Mouse (Mus musculus) liver, embryonic 13.5 days (tissue): ENCODE data around the gene Csad. TPM values are rescaled to one million over a fixed set of nuclear protein-coding genes. Genes with fewer than 3 reads are reported as not detected.
A peak's percentile ranks its signal among the peaks of the same experiment; 100 is the strongest.

ENCODE experiments used
- ATAC-seq: fragments of 200-750 bp; cut with Nextera tagmentation; 2 replicates; pipeline ENCODE4 v1.8.0; 2017; ENCODE audit warnings: low read depth, mild to moderate bottlenecking, moderate number of reproducible peaks, moderate library complexity
- DNase-seq: peaks from one replicate; pipeline ENCODE4 v3.0.0; 2022
- H3K27ac ChIP-seq: fragments of 300-500 bp; sonication (generic); 2 replicates; pipeline ENCODE4 v1.5.1; 2015; ENCODE audit warnings: moderate library complexity, mild to moderate bottlenecking, inconsistent platforms
- H3K27me3 ChIP-seq: fragments of 300-500 bp; sonication (generic); 2 replicates; pipeline ENCODE4 v1.6.1; 2015; ENCODE audit warnings: mild to moderate bottlenecking, inconsistent platforms
- H3K36me3 ChIP-seq: fragments of 300-500 bp; sonication (generic); 2 replicates; pipeline ENCODE4 v1.6.1; 2015; ENCODE audit warnings: mild to moderate bottlenecking, inconsistent platforms
- H3K4me1 ChIP-seq: fragments of 300-500 bp; sonication (generic); replicated peaks from 2 replicates; pipeline ENCODE4 v1.6.1; 2015; ENCODE audit warnings: inconsistent platforms
- H3K4me2 ChIP-seq: fragments of 300-500 bp; sonication (generic); 2 replicates; pipeline ENCODE4 v1.6.1; 2015; ENCODE audit warnings: inconsistent platforms, mild to moderate bottlenecking, moderate library complexity
- H3K4me3 ChIP-seq: fragments of 300-500 bp; sonication (generic); replicated peaks from 2 replicates; pipeline ENCODE4 v1.5.1; 2015; ENCODE audit warnings: mild to moderate bottlenecking, inconsistent platforms
- H3K9ac ChIP-seq: fragments of 300-500 bp; sonication (generic); 2 replicates; pipeline ENCODE4 v1.6.1; 2015; ENCODE audit warnings: mild to moderate bottlenecking, inconsistent platforms
- H3K9me3 ChIP-seq: fragments of 300-500 bp; sonication (generic); replicated peaks from 2 replicates; pipeline ENCODE4 v1.6.1; 2016; ENCODE audit warnings: inconsistent platforms
- WGBS: fragments of 180-500 bp; shearing (Covaris S2); methylation state at CpG from one replicate; pipeline ENCODE4 v1.1.7; 2015; ENCODE audit not compliant: insufficient replicate concordance; 5-methylcytosine and 5-hydroxymethylcytosine counted together
- polyA plus RNA-seq: library from polyadenylated mRNA; unstranded; fragments of >200 nt; fragmentation: Nextera tagmentation; extraction: Ambion mirVana; gene quantifications from 2 replicates; pipeline ENCODE4 v1.2.1, GENCODE M21; 2015

The Csad gene
- polyA plus RNA-seq, 1 experiment from 2014 or later, result 22.0 TPM

DNA sequence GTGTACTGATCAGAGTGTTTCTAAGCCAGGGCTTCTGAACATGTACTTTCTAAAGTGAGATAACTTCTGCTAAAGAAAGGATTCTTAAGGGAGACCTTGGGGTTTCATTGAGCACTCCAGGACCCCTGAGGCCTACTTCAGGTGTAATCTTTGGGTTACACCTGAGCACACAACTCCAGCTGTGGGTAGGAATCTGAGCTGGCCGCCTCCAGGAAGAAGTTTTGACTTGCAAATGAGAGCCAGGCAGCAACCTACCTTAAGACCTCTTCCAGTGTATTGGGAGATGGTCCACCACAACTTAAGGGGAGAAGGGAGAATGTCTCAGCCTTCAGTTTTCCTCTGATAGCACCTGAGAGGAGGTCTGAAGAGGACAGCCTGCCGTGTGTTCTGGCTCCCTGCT, 9.6 kb upstream of the Csad start:
- H3K27me3 ChIP-seq, result no peaks in the 10 kb centered on the region
- no peak overlapping the region for H3K9ac ChIP-seq
- H3K4me3 ChIP-seq, result no peak overlapping the region
- H3K27ac ChIP-seq, result no peak overlapping the region
- no peak for DNase-seq
- H3K4me2 ChIP-seq, result no peak overlapping the region
- H3K9me3 ChIP-seq, result no peaks in the 10 kb centered on the region
- no peak for ATAC-seq
- WGBS, result 67% methylated on average over 2 of the region's 2 CpGs
- H3K36me3 ChIP-seq, result peaks cover 71% of the 10 kb centered on the region
- H3K4me1 ChIP-seq, result no peaks in the 10 kb centered on the region

DNA sequence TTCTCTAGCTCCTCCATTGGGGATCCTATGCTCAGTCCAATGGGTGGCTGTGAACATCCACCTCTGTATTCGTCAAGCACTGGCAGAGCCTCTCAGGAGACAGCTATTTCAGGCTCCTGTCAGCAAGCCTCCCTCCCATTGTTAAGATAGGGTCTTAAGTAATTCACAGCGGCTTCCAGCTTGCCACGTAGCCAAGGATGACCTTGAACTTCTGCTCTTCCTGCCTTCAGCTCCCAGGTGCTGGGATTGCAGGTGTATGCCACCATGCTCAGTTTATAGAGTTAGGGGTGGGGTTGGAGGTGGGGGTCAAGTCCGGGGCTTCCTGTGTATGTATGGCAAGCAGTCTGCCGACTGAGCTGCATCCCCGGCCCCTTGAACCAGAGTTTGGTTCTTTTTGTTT, 7.4 kb upstream of the Csad start:
- H3K27ac ChIP-seq, result no peak overlapping the region
- H3K4me1 ChIP-seq, result peaks cover 10% of the 10 kb centered on the region
- H3K4me2 ChIP-seq, result no peak overlapping the region
- no peaks in the 10 kb centered on the region for H3K27me3 ChIP-seq
- no peak for ATAC-seq
- no peaks in the 10 kb centered on the region for H3K9me3 ChIP-seq
- H3K36me3 ChIP-seq, result peaks cover 94% of the 10 kb centered on the region
- no peak for DNase-seq
- H3K4me3 ChIP-seq, result no peak overlapping the region
- 78% methylated on average over 6 of the region's 6 CpGs for WGBS
- H3K9ac ChIP-seq, result no peak overlapping the region

DNA sequence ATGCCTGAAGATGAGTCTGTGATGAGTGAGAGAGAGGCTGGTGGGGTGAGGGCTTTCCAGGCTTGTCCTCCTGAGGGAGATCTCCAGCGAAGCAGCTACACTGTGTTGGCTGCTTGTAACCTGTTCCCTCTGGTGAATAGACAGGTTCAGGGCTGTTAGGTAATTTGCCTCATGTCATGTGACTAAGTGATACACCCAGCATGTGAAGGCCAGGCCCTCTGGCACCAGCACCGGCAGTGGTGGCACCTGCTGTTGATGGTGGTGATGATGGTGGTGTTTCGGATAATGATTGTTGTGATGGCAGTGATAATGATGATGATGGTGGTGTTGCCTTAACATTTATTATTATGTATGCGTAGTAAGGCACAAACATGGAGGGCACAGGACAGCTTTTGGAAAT, 6.3 kb upstream of the Csad start:
- DNase-seq (no peak), ATAC-seq (no peak)
- no peak overlapping the region for H3K9ac ChIP-seq
- WGBS, result 93% methylated on average over 4 of the region's 4 CpGs
- H3K27me3 ChIP-seq, result no peaks in the 10 kb centered on the region
- H3K36me3 ChIP-seq, result peaks cover 92% of the 10 kb centered on the region
- H3K9me3 ChIP-seq, result no peaks in the 10 kb centered on the region
- H3K4me2 ChIP-seq, result no peak overlapping the region
- peaks cover 17% of the 10 kb centered on the region for H3K4me1 ChIP-seq
- no peak overlapping the region for H3K4me3 ChIP-seq
- H3K27ac ChIP-seq, result no peak overlapping the region

DNA sequence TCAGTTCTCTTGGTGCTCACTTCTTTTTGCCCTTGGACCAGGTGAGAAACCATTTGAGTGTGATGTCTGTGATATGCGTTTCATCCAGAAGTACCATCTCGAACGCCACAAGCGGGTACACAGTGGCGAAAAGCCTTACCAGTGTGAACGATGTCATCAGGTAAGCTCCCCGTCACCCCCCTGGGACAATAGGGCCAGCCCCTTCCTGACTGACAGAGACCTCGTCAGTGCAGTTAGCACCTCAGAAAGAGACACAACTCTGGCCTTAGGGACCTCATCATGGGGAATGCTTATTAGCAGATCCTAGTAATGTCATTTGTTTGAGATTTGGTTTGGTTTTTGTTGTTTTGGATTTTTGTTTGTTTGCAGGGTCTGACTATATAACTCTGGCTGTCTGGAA, 4.6 kb upstream of the Csad start:
- Histone ChIP-seq H3K9ac (no peak overlapping the region), H3K4me3 (no peak overlapping the region), H3K27me3 (no peaks in the 10 kb centered on the region), H3K27ac (no peak overlapping the region), H3K4me2 (no peak overlapping the region), H3K9me3 (no peaks in the 10 kb centered on the region), H3K4me1 (peaks cover 34% of the 10 kb centered on the region), H3K36me3 (peaks cover 90% of the 10 kb centered on the region)
- DNase-seq, result no peak
- WGBS, result 84% methylated on average over 8 of the region's 8 CpGs
- ATAC-seq, result no peak

DNA sequence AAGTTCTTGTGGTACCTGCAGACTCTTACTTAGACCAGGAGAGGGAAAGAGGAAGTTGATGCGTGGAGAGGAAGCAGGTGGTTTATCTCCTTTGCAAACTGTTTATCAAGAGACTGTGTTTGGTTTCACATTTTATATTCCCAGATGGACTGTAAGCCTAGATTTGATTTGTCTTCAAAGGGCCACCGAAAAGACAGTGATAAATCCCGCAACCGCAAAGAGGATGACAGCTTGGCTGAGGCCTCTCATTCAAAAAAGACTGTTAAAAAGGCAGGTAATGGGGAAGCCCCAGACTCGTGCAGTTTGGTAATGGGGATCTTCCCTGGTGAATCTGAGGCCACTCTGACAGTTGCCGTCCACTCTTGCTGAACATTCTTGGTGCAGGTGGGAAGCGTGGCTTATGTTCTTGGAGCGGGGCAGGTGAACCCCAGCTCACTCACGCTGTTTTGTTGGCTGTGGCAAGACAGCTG, 3.6 kb upstream of the Csad start:
- Histone ChIP-seq H3K9ac (no peak overlapping the region), H3K4me3 (no peak overlapping the region), H3K4me1 (peaks cover 34% of the 10 kb centered on the region), H3K27ac (no peak overlapping the region), H3K36me3 (peaks cover 80% of the 10 kb centered on the region), H3K27me3 (no peaks in the 10 kb centered on the region), H3K9me3 (no peaks in the 10 kb centered on the region), H3K4me2 (no peak overlapping the region)
- WGBS, result 53% methylated on average over 9 of the region's 9 CpGs
- no peak for ATAC-seq
- DNase-seq, result no peak

DNA sequence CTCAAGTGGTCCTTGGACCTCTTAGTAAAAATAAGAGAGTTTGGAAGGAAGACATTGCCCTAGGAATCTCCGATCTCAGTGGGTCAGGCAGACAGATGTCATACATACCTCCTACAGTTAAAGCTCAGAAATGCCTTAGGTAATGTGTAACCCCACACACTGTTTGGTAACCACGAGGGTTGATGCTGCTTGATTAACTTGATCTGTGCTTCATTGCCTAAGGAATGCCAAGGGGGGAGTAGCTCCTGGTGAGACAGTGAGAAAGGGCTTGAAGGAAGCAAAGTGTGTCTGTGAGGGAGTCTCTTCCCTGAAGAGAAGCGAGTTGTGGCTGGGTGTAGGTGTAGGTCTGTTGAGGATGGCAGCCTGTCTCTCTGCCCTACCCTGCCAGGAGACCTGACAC, 2.8 kb upstream of the Csad start:
- Histone ChIP-seq H3K9ac (no peak overlapping the region), H3K27ac (no peak overlapping the region), H3K4me1 (peaks cover 41% of the 10 kb centered on the region), H3K9me3 (no peaks in the 10 kb centered on the region), H3K4me3 (no peak overlapping the region), H3K36me3 (peaks cover 72% of the 10 kb centered on the region), H3K4me2 (no peak overlapping the region), H3K27me3 (no peaks in the 10 kb centered on the region)
- DNase-seq, result no peak
- no peak for ATAC-seq
- 67% methylated on average over 3 of the region's 3 CpGs for WGBS

DNA sequence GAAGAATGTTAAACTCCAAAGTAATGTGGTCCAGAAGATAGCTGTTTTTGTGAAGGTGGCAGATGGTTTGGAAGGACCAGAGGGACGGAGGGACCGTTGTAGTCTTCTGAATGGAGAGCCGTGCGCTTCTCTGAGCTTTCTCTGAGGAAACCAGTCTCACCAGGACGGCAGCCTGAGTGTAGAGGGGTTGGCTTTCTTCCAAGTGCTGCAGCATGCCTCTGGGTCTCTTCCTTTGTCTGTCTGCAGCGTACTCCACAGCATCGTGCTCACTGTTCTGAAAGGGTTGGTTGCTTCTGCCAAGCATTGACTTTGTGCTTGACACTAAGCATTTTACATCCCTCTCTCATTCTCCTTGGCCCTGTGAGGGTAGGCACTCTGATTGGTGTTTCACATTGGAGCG, 1.3 kb upstream of the Csad start:
- H3K4me1 ChIP-seq, result peaks cover 45% of the 10 kb centered on the region
- H3K4me3 ChIP-seq, result peak overlapping the region; percentile 90; the same call in 1 of the 2 replicates
- H3K27me3 ChIP-seq, result no peaks in the 10 kb centered on the region
- H3K9me3 ChIP-seq, result no peaks in the 10 kb centered on the region
- H3K4me2 ChIP-seq, result peak overlapping the region; percentile 89
- DNase-seq (no peak), ATAC-seq (no peak)
- no peak overlapping the region for H3K27ac ChIP-seq
- peaks cover 60% of the 10 kb centered on the region for H3K36me3 ChIP-seq
- 76% methylated on average over 8 of the region's 8 CpGs for WGBS
- 0 out of 2 replicates have a peak overlapping the region, but pooled peaks have one; percentile 31 for H3K9ac ChIP-seq

DNA sequence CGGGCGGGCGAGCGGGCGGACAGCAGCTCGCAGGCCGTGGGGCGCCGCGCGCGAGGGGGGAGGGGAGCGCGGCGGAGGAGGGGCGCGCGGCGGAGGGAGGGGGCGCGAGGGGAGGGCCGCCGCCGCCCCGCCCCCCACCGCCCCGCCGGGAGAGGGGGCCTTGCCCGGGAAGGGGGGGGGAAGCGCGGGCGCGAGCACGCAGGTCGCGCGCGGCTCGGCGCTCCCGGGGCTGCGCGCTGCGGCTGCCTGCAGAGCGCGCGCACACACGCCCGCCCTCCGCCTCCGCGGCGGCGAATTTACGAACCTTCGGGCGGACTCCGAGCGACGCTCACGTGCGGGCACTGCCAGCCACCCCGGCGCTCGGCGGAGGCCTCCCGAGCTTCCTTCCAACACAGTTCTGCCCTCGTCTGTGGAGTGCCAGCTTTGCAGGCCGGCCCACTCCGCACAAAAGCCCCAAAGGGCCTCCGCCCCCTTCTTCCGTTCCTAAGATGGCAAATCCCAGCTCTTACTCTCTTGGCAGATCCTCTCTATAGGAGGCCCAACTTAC, 616 bp downstream of the Csad start:
- H3K27me3 ChIP-seq, result no peaks in the 10 kb centered on the region
- no peaks in the 10 kb centered on the region for H3K9me3 ChIP-seq
- under 1% methylated on average over 43 of the region's 72 CpGs for WGBS
- H3K4me3 ChIP-seq, result peak overlapping the region; percentile 90
- peak overlapping the region; percentile 89 for H3K4me2 ChIP-seq
- peaks cover 41% of the 10 kb centered on the region for H3K36me3 ChIP-seq
- peak; percentile 53 for DNase-seq
- H3K27ac ChIP-seq, result peak overlapping the region; percentile 96
- peak overlapping the region; percentile 92 for H3K9ac ChIP-seq
- ATAC-seq, result peak; percentile 47
- H3K4me1 ChIP-seq, result peaks cover 52% of the 10 kb centered on the region

DNA sequence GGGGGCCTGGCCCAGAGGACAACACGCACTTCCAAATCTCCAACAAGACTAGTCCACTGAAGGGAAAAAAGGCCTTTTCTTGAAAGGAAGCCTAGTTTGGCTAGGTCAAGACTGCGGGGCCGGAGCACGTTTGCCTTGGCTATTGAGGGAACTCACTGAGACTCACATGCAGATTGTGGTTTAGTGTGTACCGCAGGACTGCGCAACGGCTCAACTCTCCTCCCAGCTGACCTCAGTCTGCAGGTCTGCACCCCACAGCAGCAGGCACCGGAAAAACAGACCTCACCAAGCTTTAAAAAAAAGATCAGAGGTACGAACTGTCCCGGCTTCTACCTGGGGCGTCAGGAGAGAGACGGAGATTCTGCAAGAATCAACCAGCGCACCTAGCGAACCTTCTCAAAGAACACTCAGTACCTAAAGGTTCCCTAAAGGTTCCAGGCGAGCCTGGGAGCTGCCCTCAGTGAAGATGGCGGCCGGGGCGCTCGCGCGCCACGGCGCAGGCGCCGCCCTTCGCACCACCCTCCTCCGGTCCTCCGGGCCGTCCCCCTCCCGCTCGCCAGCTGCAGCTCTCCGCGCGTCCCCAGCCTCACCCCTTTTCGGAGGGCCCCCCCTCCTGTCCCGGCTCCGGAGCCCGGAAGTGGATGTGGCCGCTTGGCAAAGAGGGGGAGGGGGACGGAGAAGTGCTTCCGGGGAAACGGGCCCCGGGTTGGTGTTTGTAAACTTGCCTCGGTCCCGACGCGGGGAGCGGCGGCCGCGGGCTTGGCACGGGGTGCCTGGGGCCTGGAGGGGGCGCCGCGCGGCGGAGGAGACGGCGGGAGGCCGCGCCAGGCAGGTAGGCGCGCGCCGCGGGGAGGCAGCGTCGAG, 1.3 kb downstream of the Csad start, which contains the start of gene Zfp740:
Zfp740 (plus strand) TSS at position 279 of the 864 bp plus-strand sequence.
- Histone ChIP-seq H3K9me3 (no peaks in the 10 kb centered on the region), H3K36me3 (peaks cover 34% of the 10 kb centered on the region), H3K4me1 (peaks cover 52% of the 10 kb centered on the region), H3K27ac (peak within 1 kb of the TSS; percentile 96), H3K4me2 (peak within 1 kb of the TSS; percentile 89), H3K4me3 (peak within 1 kb of the TSS; percentile 90), H3K9ac (peak within 1 kb of the TSS; percentile 92), H3K27me3 (no peaks in the 10 kb centered on the region)
- WGBS, result under 1% methylated on average over 44 of the region's 68 CpGs
- peak; percentile 96 for ATAC-seq
- DNase-seq, result peak; percentile 90

DNA sequence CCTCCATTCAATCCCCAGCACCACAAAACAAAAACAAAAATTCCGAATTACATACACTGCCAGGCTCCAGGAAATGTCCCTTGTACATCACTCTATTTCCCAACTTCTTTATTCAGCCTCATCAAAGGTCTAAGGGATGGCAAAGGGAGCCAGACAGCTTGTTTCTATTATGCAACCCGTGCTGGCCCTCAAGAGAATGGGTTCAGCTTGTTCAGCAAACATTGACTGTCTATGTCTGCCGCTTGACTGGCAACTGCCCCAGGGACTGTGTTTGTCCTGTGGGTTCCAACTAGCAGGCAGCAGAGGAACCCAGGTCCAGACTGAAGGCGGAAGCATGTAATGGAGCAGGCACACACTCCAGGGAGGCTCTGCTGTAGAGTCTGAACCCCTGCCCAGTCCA, 5.7 kb downstream of the Csad start:
- Histone ChIP-seq H3K27me3 (no peaks in the 10 kb centered on the region), H3K4me3 (no peak overlapping the region), H3K4me2 (no peak overlapping the region), H3K9ac (no peak overlapping the region), H3K27ac (peak overlapping the region; percentile 37; the same call in 1 of the 2 replicates), H3K4me1 (peaks cover 29% of the 10 kb centered on the region), H3K36me3 (no peaks in the 10 kb centered on the region; the same call in 1 of the 2 replicates), H3K9me3 (no peaks in the 10 kb centered on the region)
- 69% methylated on average over 4 of the region's 4 CpGs for WGBS
- ATAC-seq (no peak), DNase-seq (no peak)

DNA sequence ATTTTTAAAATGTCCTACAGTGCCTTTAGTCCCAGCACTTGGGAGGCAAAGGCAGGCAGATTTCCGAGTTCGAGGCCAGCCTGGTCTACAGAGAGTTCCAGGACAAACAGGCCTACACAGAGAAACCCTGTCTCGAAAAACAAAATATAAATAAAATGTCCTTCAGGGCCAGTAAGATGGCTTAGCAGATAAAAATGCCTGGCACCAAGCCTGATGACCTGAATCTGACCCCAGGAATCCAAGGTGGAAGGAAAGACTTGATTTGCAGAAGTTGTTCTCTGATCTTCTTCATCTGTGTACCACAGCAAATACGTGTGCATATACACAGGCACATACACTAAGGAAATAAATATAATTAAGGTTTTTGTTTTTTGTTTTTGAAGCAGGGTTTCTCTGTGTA, 9.2 kb downstream of the Csad start:
- DNase-seq, result no peak
- no peaks in the 10 kb centered on the region; the same call in 1 of the 2 replicates for H3K36me3 ChIP-seq
- H3K27ac ChIP-seq, result no peak overlapping the region
- no peak overlapping the region for H3K4me3 ChIP-seq
- peaks cover 31% of the 10 kb centered on the region for H3K4me1 ChIP-seq
- no peaks in the 10 kb centered on the region for H3K27me3 ChIP-seq
- WGBS, result 63% methylated on average over 4 of the region's 4 CpGs
- no peak overlapping the region for H3K4me2 ChIP-seq
- no peak for ATAC-seq
- no peaks in the 10 kb centered on the region for H3K9me3 ChIP-seq
- H3K9ac ChIP-seq, result no peak overlapping the region
